Mouse (Mus musculus): ENCODE measurements around the gene Rnf212b. TPM values are rescaled to one million over a fixed set of nuclear protein-coding genes. Genes with fewer than 3 reads are reported as not detected.
A peak's percentile ranks its signal among the peaks of the same experiment; 100 is the strongest.

Rnf212b gene
- total RNA-seq, 4 experiments from 2014 or later: not detected

- no peak for DNase-seq (ENCODE audit: low spot score in 2 of 2)
Observed at GRCm38 (mm10) chr14:54874165-54874564, 60.2 kb downstream of the Rnf212b start.

- DNase-seq (ENCODE audit: low spot score in 2 of 2): peak in 1 of 2 experiments; percentile 72
Observed at GRCm38 (mm10) chr14:54875844-54876538, 62.0 kb downstream of the Rnf212b start.

GRCm38 (mm10) chr14:54876539-54877047 is 62.7 kb downstream of the Rnf212b start:
- DNase-seq (ENCODE audit: low spot score in 2 of 2): peak; percentile 79 to 92

GRCm38 (mm10) chr14:54877048-54877715 is 63.2 kb downstream of the Rnf212b start, which contains the start of gene Ppp1r3e:
Gene Ppp1r3e (minus strand): TSS chr14:54877550.
- peak; percentile 58 to 60 for DNase-seq (ENCODE audit: low spot score in 2 of 2)

GRCm38 (mm10) chr14:54883154-54884021 is 69.4 kb downstream of the Rnf212b start, which contains the start of the genes Bcl2l2 and Gm20521:
Gene Bcl2l2 (plus strand): TSS chr14:54883377.
Gene Gm20521 (plus strand): TSS chr14:54883441.
- peak; percentile 39 to 71 for DNase-seq (ENCODE audit: low spot score in 2 of 2)

- no peak for DNase-seq (ENCODE audit: low spot score in 2 of 2)
Observed at GRCm38 (mm10) chr14:54884022-54884712, 70.2 kb downstream of the Rnf212b start.

- no peak for DNase-seq (ENCODE audit: low spot score in 2 of 2)
Observed at GRCm38 (mm10) chr14:54885309-54885708, 71.4 kb downstream of the Rnf212b start.

GRCm38 (mm10) chr14:54892200-54892599 is 78.3 kb downstream of the Rnf212b start, which contains the start of gene Pabpn1:
Gene Pabpn1 (plus strand): TSS chr14:54892500.
- no peak for DNase-seq (ENCODE audit: low spot score in 2 of 2)

GRCm38 (mm10) chr14:54893651-54894181 is 79.8 kb downstream of the Rnf212b start:
- DNase-seq (ENCODE audit: low spot score in 2 of 2): peak; percentile 97 to 100

GRCm38 (mm10) chr14:54894296-54895151 is 80.6 kb downstream of the Rnf212b start:
- peak in 1 of 2 experiments; percentile 49 for DNase-seq (ENCODE audit: low spot score in 2 of 2)

GRCm38 (mm10) chr14:54897445-54897844 is 83.5 kb downstream of the Rnf212b start:
- no peak for DNase-seq (ENCODE audit: low spot score in 2 of 2)

- DNase-seq (ENCODE audit: low spot score in 2 of 2): peak in 1 of 2 experiments; percentile 58
Observed at GRCm38 (mm10) chr14:54900383-54900782, 86.4 kb downstream of the Rnf212b start.

- DNase-seq (ENCODE audit: low spot score in 2 of 2): no peak
Observed at GRCm38 (mm10) chr14:54903641-54904040, 89.7 kb downstream of the Rnf212b start.

Other genes with a start within 250 kb of the Rnf212b start
- 1 to 10 TPM; 1.3 to 2.4 (median 1.7) TPM for gene Ajuba, start 236.6 kb upstream of the Rnf212b start, total RNA-seq (2022)
- gene 4931414P19Rik, start 208.1 kb upstream of the Rnf212b start, total RNA-seq (2022): 1 to 10 TPM; 4.7 to 6.3 (median 5.7) TPM
- gene Psmb5, start 196.1 kb upstream of the Rnf212b start, total RNA-seq (2022): 100 to 1,000 TPM; 151 to 185 (median 175) TPM
- gene Psmb11, start 192.7 kb upstream of the Rnf212b start, total RNA-seq (2022): under 1 TPM in 3 of 4 experiments, not detected in 1; 0.14 to 0.63 (median 0.14) TPM
- gene Gm17606, start 173.2 kb upstream of the Rnf212b start, total RNA-seq (2022): not detected
- 1 to 10 TPM; 7.5 to 8.1 (median 7.8) TPM for gene Cdh24, start 172.8 kb upstream of the Rnf212b start, total RNA-seq (2022)
- gene 1700123O20Rik, start 127.9 kb upstream of the Rnf212b start, total RNA-seq (2022): 10 to 100 TPM; 17.0 to 22.4 (median 19.2) TPM
- 100 to 1,000 TPM; 154 to 188 (median 170) TPM for gene Acin1, start 127.2 kb upstream of the Rnf212b start, total RNA-seq (2022)
- gene Gm29776, start 115.3 kb upstream of the Rnf212b start, total RNA-seq (2022): not detected
- not detected for gene Cebpe, start 102.0 kb upstream of the Rnf212b start, total RNA-seq (2022)
- gene Slc7a8, start 32.2 kb upstream of the Rnf212b start, total RNA-seq (2022): 10 to 100 TPM; 54.5 to 60.7 (median 58.5) TPM
- 10 to 100 TPM; 22.5 to 34.9 (median 24.2) TPM for gene Homez, start 56.8 kb downstream of the Rnf212b start, total RNA-seq (2022)
- 10 to 100 TPM; 20.6 to 24.9 (median 22.7) TPM for gene Ppp1r3e, start 63.4 kb downstream of the Rnf212b start, total RNA-seq (2022)
- 100 to 1,000 TPM; 127 to 134 (median 132) TPM for gene Bcl2l2, start 69.2 kb downstream of the Rnf212b start, total RNA-seq (2022)
- 1 to 10 TPM in 3 of 4 experiments, not detected in 1; 1.5 to 6.7 (median 4.2) TPM for gene Gm20521, start 69.3 kb downstream of the Rnf212b start, total RNA-seq (2022)
- 100 to 1,000 TPM; 231 to 262 (median 243) TPM for gene Pabpn1, start 78.4 kb downstream of the Rnf212b start, total RNA-seq (2022)
- gene Slc22a17, start 99.0 kb downstream of the Rnf212b start, total RNA-seq (2022): 100 to 1,000 TPM; 565 to 622 (median 604) TPM
- 10 to 100 TPM in 1 of 4 experiments, 1 to 10 TPM in 3; 8.9 to 10.3 (median 9.1) TPM for gene Efs, start 112.0 kb downstream of the Rnf212b start, total RNA-seq (2022)
- under 1 TPM in 1 of 4 experiments, not detected in 3; 0.53 TPM for gene Il25, start 118.6 kb downstream of the Rnf212b start, total RNA-seq (2022)
- gene Cmtm5, start 122.1 kb downstream of the Rnf212b start, total RNA-seq (2022): 10 to 100 TPM; 60.3 to 67.9 (median 64.0) TPM
- gene Myh6, start 152.8 kb downstream of the Rnf212b start, total RNA-seq (2022): 1 to 10 TPM; 5.3 to 9.9 (median 7.7) TPM
- gene Gm17428, start 162.8 kb downstream of the Rnf212b start, total RNA-seq (2022): not detected
- 10 to 100 TPM in 3 of 4 experiments, 1 to 10 TPM in 1; 10.0 to 21.2 (median 13.1) TPM for gene Myh7, start 180.5 kb downstream of the Rnf212b start, total RNA-seq (2022)
- gene Ngdn, start 201.3 kb downstream of the Rnf212b start, total RNA-seq (2022): 10 to 100 TPM; 30.2 to 34.4 (median 32.0) TPM